Mouse (Mus musculus) neural tube, embryonic 14.5 days (tissue): ENCODE measurements around the gene Wnk1. TPM values are rescaled to one million over a fixed set of nuclear protein-coding genes. Genes with fewer than 3 reads are reported as not detected.

Experiments used
- ATAC-seq: fragments of 200-750 bp; cut with Nextera tagmentation; 2 replicates; pipeline ENCODE4 v1.8.0; 2017; ENCODE audit warnings: low read depth, mild to moderate bottlenecking, moderate TSS enrichment, moderate library complexity
- H3K27ac ChIP-seq: fragments of 300-500 bp; sonication (generic); 2 replicates; pipeline ENCODE4 v1.5.1; 2014; ENCODE audit warnings: low read depth, mild to moderate bottlenecking, control low read depth, low read length, moderate library complexity, mixed read lengths
- H3K27me3 ChIP-seq: fragments of 300-500 bp; sonication (generic); 2 replicates; pipeline ENCODE4 v1.6.1; 2014; ENCODE audit warnings: low read length; ENCODE audit not compliant: control insufficient read depth, insufficient read depth
- H3K36me3 ChIP-seq: fragments of 300-500 bp; sonication (generic); 2 replicates; pipeline ENCODE4 v1.6.1; 2014; ENCODE audit warnings: low read length, mixed read lengths; ENCODE audit not compliant: control insufficient read depth, insufficient read depth
- H3K4me1 ChIP-seq: fragments of 300-500 bp; sonication (generic); 2 replicates; pipeline ENCODE4 v1.6.1; 2014; ENCODE audit warnings: low read length; ENCODE audit not compliant: control insufficient read depth, insufficient read depth
- H3K4me2 ChIP-seq: fragments of 300-500 bp; sonication (generic); 2 replicates; pipeline ENCODE4 v1.6.1; 2014; ENCODE audit warnings: mild to moderate bottlenecking, low read depth, low read length, control low read depth
- H3K4me3 ChIP-seq: fragments of 300-500 bp; sonication (generic); 2 replicates; pipeline ENCODE4 v1.5.1; 2014; ENCODE audit warnings: low read depth, low read length, control low read depth, mixed read lengths
- H3K9ac ChIP-seq: fragments of 300-500 bp; sonication (generic); replicated peaks from 2 replicates; pipeline ENCODE4 v1.6.1; 2014; ENCODE audit warnings: low read depth, mild to moderate bottlenecking, control low read depth, low read length, mixed read lengths
- H3K9me3 ChIP-seq: fragments of 300-500 bp; sonication (generic); 2 replicates; pipeline ENCODE4 v1.6.1; 2016; ENCODE audit warnings: low read length; ENCODE audit not compliant: control insufficient read depth
- whole genome bisulfite sequencing: fragments of 180-500 bp; shearing (Covaris S2); extraction: QIAGEN DNeasy Blood & Tissue Kit; methylation state at CpG from one replicate; pipeline ENCODE4 v1.1.7; 2014; 5-methylcytosine and 5-hydroxymethylcytosine counted together
- microRNA counts: library from miRNA; unstranded; fragments of <30 nt; microRNA quantifications from one replicate; lab custom pipeline; 2016
- microRNA-seq: library from miRNA; unstranded; fragments of <30 nt; microRNA quantifications from one replicate; pipeline ENCODE4, GENCODE M21; 2016
- polyA plus RNA-seq: library from polyadenylated mRNA; unstranded; fragments of >200 nt; fragmentation: Nextera tagmentation; extraction: Ambion mirVana; gene quantifications from 2 replicates; pipeline ENCODE4 v1.2.1, GENCODE M21; 2014

The Wnk1 gene
- polyA plus RNA-seq, 1 experiment from 2014 or later: 71.8 TPM

GRCm38 (mm10) chr6:119902204-119903080, 136.0 kb downstream of the Wnk1 start, which contains the start of gene Rad52:
Gene Rad52, plus strand, starts transcription at chr6:119902698.
- H3K9ac ChIP-seq: peak within 1 kb of the TSS; percentile 83
- H3K36me3 ChIP-seq: no peaks in the 10 kb centered on the region
- peak within 1 kb of the TSS; percentile 82 for H3K27ac ChIP-seq
- peaks cover 6% of the 10 kb centered on the region; the same call in 1 of the 2 replicates for H3K4me1 ChIP-seq
- H3K4me2 ChIP-seq: peak within 1 kb of the TSS; percentile 56
- peak within 1 kb of the TSS; percentile 95 for H3K4me3 ChIP-seq
- 1% methylated on average over 67 of the region's 67 CpGs for WGBS
- peak; percentile 90 for ATAC-seq
- H3K27me3 ChIP-seq: no peaks in the 10 kb centered on the region
- H3K9me3 ChIP-seq: no peaks in the 10 kb centered on the region

GRCm38 (mm10) chr6:119892711-119893110, 145.8 kb downstream of the Wnk1 start:
- Histone ChIP-seq H3K27me3 (no peaks in the 10 kb centered on the region), H3K4me2 (no peak overlapping the region), H3K36me3 (no peaks in the 10 kb centered on the region), H3K4me1 (no peaks in the 10 kb centered on the region), H3K27ac (no peak overlapping the region), H3K9ac (no peak overlapping the region), H3K9me3 (no peaks in the 10 kb centered on the region), H3K4me3 (no peak overlapping the region)
- ATAC-seq: no peak
- WGBS: 84% methylated on average over 7 of the region's 7 CpGs

GRCm38 (mm10) chr6:119883151-119883550, 155.3 kb downstream of the Wnk1 start:
- Histone ChIP-seq H3K4me3 (no peak overlapping the region), H3K9ac (no peak overlapping the region), H3K4me2 (no peak overlapping the region), H3K36me3 (no peaks in the 10 kb centered on the region), H3K27ac (no peak overlapping the region), H3K9me3 (no peaks in the 10 kb centered on the region), H3K27me3 (no peaks in the 10 kb centered on the region), H3K4me1 (no peaks in the 10 kb centered on the region)
- 85% methylated on average over 7 of the region's 7 CpGs for WGBS
- no peak for ATAC-seq

MicroRNAs encoded within 50 kb of the gene (microRNA counts, 519-probe panel; counts per million panel counts)
- not detected for microRNA mmu-miR-706 (lab: Ali Mortazavi, UCI)

Small RNAs within 50 kb of the gene (microRNA-seq; reads per million reads assigned to microRNA genes)
- gene Mir706: not detected

Other genes with a start within 250 kb of the Wnk1 start
- gene Erc1, start 190.5 kb downstream of the Wnk1 start, polyA plus RNA-seq: 59.4 and 66.1 TPM in 2 replicates
- 23.3 and 25.7 TPM in 2 replicates for gene Rad52, start 136.0 kb downstream of the Wnk1 start, polyA plus RNA-seq
- not detected in 2 replicates for gene Ninj2, start 54.7 kb upstream of the Wnk1 start, polyA plus RNA-seq